Mouse (Mus musculus) brain, embryonic 14.5 days (tissue): ENCODE data around the gene Prrt1.

Source experiments
- CTCF ChIP-seq: fragments of 200-500 bp; IDR thresholded peaks from 2 replicates; pipeline ENCODE4 v1.5.1; 2012; ENCODE audit warnings: inconsistent platforms, mild to moderate bottlenecking, moderate library complexity, borderline replicate concordance; ENCODE audit not compliant: insufficient read depth, insufficient read length; ENCODE audit errors: extremely low read depth
- POLR2A ChIP-seq: fragments of 200-500 bp; IDR thresholded peaks from 2 replicates; pipeline ENCODE4 v1.6.1; 2012; ENCODE audit warnings: mild to moderate bottlenecking, inconsistent platforms, borderline replicate concordance; ENCODE audit not compliant: poor library complexity, insufficient read depth, insufficient read length, severe bottlenecking; ENCODE audit errors: extremely low read depth

DNA sequence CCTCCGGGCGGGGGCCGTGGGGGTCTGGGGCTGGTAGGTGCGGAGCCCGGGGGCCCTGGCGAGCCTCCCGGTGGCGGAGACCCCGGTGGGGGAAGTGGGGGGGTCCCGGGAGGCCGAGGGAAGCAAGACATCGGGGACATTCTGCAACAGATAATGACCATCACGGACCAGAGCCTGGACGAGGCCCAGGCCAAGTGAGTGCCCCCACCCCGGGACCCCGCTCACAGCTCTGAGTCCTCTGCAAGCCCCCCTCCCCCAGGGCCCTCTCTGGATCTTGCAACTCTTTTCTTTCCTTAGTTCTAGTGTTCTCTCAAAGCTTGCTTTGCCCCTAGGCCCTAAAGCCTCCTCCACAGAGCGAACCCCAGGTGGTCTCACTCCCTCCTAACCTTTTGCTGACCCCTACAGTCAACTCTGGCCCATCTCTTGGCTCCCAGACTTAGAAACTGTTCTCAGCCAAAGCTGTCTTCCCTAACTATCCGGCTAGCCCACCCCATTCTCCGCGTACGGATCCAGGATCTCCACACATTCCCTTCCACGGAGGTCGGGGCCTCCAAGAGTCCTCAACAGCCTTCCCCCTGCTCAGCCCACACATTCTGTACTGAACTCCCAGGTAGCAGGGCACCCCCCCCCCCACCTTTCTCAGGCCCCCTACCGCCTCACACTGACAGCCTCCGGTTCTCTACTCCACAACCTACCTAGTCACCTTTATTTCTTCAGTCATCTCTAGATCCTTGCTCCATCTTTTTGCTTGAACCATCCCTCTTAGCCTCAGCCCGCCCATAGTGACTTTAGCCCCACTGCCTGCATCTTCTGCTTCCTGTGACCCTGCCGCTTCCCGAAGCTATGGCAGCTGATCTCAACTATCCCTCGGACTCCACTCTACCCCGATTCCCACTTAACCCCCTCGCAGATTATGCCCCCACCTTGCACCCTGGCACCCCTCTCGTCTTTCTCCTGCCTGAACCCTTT is 36.5 kb upstream of the Prrt1 start:
- no peak for TF ChIP-seq CTCF
- TF ChIP-seq POLR2A = no peak
